Mouse (Mus musculus): Measurements from ENCODE around the gene Ccdc69. TPM values are rescaled to one million over a fixed set of nuclear protein-coding genes. Genes with fewer than 3 reads are reported as not detected.
A peak's percentile ranks its signal among the peaks of the same experiment; 100 is the strongest.
"Not testable (repeated sequence)": the region's sequence is repeated elsewhere in the genome, so short reads cannot be mapped to it uniquely, and the experiment has no call there.

Ccdc69 gene
- polyA plus RNA-seq, 1 experiment from 2014 or later: 3.6 TPM

GRCm38 (mm10) chr11:55099019-55099771, 21.3 kb upstream of the Ccdc69 start:
- Histone ChIP-seq H3K9ac (ENCODE audit: low read depth, low read length) (no peak overlapping the region), H3K9me3 (ENCODE audit: control insufficient read depth, low read length) (no peaks in the 10 kb centered on the region), H3K4me2 (replicated peaks; ENCODE audit: low read depth, low read length) (no peak overlapping the region), H3K4me3 (ENCODE audit: low read length) (no peak overlapping the region), H3K36me3 (ENCODE audit: control insufficient read depth, insufficient read depth, low read length) (no peaks in the 10 kb centered on the region), H3K4me1 (ENCODE audit: control insufficient read depth, insufficient read depth, low read length) (0 out of 2 replicates have a peak, but pooled peaks cover 4% of the 10 kb centered on the region), H3K27ac (ENCODE audit: low read depth, low read length) (no peak overlapping the region), H3K27me3 (ENCODE audit: control insufficient read depth, insufficient read depth, low read length) (no peaks in the 10 kb centered on the region)
- ATAC-seq (ENCODE audit: low FRiP score, low TSS enrichment): no peak
- 83% methylated on average over 8 of the region's 8 CpGs for WGBS

GRCm38 (mm10) chr11:55098189-55098915, 20.4 kb upstream of the Ccdc69 start:
- peak overlapping the region; percentile 87 for H3K4me2 ChIP-seq (replicated peaks; ENCODE audit: low read depth, low read length)
- no peak overlapping the region for H3K27ac ChIP-seq (ENCODE audit: low read depth, low read length)
- no peaks in the 10 kb centered on the region for H3K9me3 ChIP-seq (ENCODE audit: control insufficient read depth, low read length)
- peak overlapping the region; percentile 61; the same call in 1 of the 2 replicates for H3K9ac ChIP-seq (ENCODE audit: low read depth, low read length)
- 0 out of 2 replicates have a peak, but pooled peaks cover 4% of the 10 kb centered on the region for H3K4me1 ChIP-seq (ENCODE audit: control insufficient read depth, insufficient read depth, low read length)
- H3K36me3 ChIP-seq (ENCODE audit: control insufficient read depth, insufficient read depth, low read length): no peaks in the 10 kb centered on the region
- WGBS: 11% methylated on average over 24 of the region's 24 CpGs
- H3K27me3 ChIP-seq (ENCODE audit: control insufficient read depth, insufficient read depth, low read length): no peaks in the 10 kb centered on the region
- peak overlapping the region; percentile 55 for H3K4me3 ChIP-seq (ENCODE audit: low read length)
- ATAC-seq (ENCODE audit: low FRiP score, low TSS enrichment): no peak; the same call in 1 of the 2 replicates

GRCm38 (mm10) chr11:55097463-55098188, 19.7 kb upstream of the Ccdc69 start, which contains the start of gene Gm2a:
TSS of gene Gm2a (plus strand) at chr11:55098115.
- Histone ChIP-seq H3K36me3 (ENCODE audit: control insufficient read depth, insufficient read depth, low read length) (no peaks in the 10 kb centered on the region), H3K9me3 (ENCODE audit: control insufficient read depth, low read length) (no peaks in the 10 kb centered on the region), H3K4me2 (replicated peaks; ENCODE audit: low read depth, low read length) (peak within 1 kb of the TSS; percentile 87), H3K9ac (ENCODE audit: low read depth, low read length) (peak within 1 kb of the TSS; percentile 61), H3K27ac (ENCODE audit: low read depth, low read length) (no peak within 1 kb of the TSS; the same call in 1 of the 2 replicates), H3K27me3 (ENCODE audit: control insufficient read depth, insufficient read depth, low read length) (no peaks in the 10 kb centered on the region), H3K4me1 (ENCODE audit: control insufficient read depth, insufficient read depth, low read length) (0 out of 2 replicates have a peak, but pooled peaks cover 4% of the 10 kb centered on the region), H3K4me3 (ENCODE audit: low read length) (peak within 1 kb of the TSS; percentile 55)
- whole genome bisulfite sequencing: 1% methylated on average over 43 of the region's 45 CpGs
- peak; percentile 98 for ATAC-seq (ENCODE audit: low FRiP score, low TSS enrichment)

- Histone ChIP-seq H3K9me3 (ENCODE audit: control insufficient read depth, low read length) (no peaks in the 10 kb centered on the region), H3K27me3 (ENCODE audit: control insufficient read depth, insufficient read depth, low read length) (no peaks in the 10 kb centered on the region), H3K9ac (ENCODE audit: low read depth, low read length) (peak overlapping the region; percentile 50), H3K36me3 (ENCODE audit: control insufficient read depth, insufficient read depth, low read length) (no peaks in the 10 kb centered on the region), H3K4me1 (ENCODE audit: control insufficient read depth, insufficient read depth, low read length) (0 out of 2 replicates have a peak, but pooled peaks cover 4% of the 10 kb centered on the region), H3K4me3 (ENCODE audit: low read length) (peak overlapping the region; percentile 55), H3K27ac (ENCODE audit: low read depth, low read length) (no peak overlapping the region; the same call in 1 of the 2 replicates), H3K4me2 (replicated peaks; ENCODE audit: low read depth, low read length) (peak overlapping the region; percentile 57)
- ATAC-seq (ENCODE audit: low FRiP score, low TSS enrichment): no peak
- WGBS: 34% methylated on average over 11 of the region's 11 CpGs
These were observed 19.0 kb upstream of the Ccdc69 start for GRCm38 (mm10) chr11:55096731-55097462.

GRCm38 (mm10) chr11:55096296-55096695, 18.4 kb upstream of the Ccdc69 start:
- not testable (repeated sequence) for H3K36me3 ChIP-seq (ENCODE audit: control insufficient read depth, insufficient read depth, low read length); H3K9ac ChIP-seq (ENCODE audit: low read depth, low read length); H3K4me1 ChIP-seq (ENCODE audit: control insufficient read depth, insufficient read depth, low read length); H3K4me2 ChIP-seq (replicated peaks; ENCODE audit: low read depth, low read length); H3K4me3 ChIP-seq (ENCODE audit: low read length); H3K27me3 ChIP-seq (ENCODE audit: control insufficient read depth, insufficient read depth, low read length); H3K27ac ChIP-seq (ENCODE audit: low read depth, low read length); ATAC-seq (ENCODE audit: low FRiP score, low TSS enrichment); H3K9me3 ChIP-seq (ENCODE audit: control insufficient read depth, low read length)
- WGBS: 79% methylated on average over 4 of the region's 4 CpGs

GRCm38 (mm10) chr11:55093096-55093495, 15.2 kb upstream of the Ccdc69 start:
- Histone ChIP-seq H3K4me3 (ENCODE audit: low read length) (no peak overlapping the region), H3K27ac (ENCODE audit: low read depth, low read length) (no peak overlapping the region), H3K36me3 (ENCODE audit: control insufficient read depth, insufficient read depth, low read length) (no peaks in the 10 kb centered on the region), H3K9ac (ENCODE audit: low read depth, low read length) (no peak overlapping the region), H3K9me3 (ENCODE audit: control insufficient read depth, low read length) (no peaks in the 10 kb centered on the region), H3K4me1 (ENCODE audit: control insufficient read depth, insufficient read depth, low read length) (no peaks in the 10 kb centered on the region), H3K4me2 (replicated peaks; ENCODE audit: low read depth, low read length) (no peak overlapping the region), H3K27me3 (ENCODE audit: control insufficient read depth, insufficient read depth, low read length) (no peaks in the 10 kb centered on the region)
- ATAC-seq (ENCODE audit: low FRiP score, low TSS enrichment): no peak
- WGBS: 84% methylated on average over 7 of the region's 7 CpGs

- WGBS: 78% methylated on average over 2 of the region's 2 CpGs
- Histone ChIP-seq H3K4me3 (ENCODE audit: low read length) (no peak overlapping the region), H3K27me3 (ENCODE audit: control insufficient read depth, insufficient read depth, low read length) (no peaks in the 10 kb centered on the region), H3K4me2 (replicated peaks; ENCODE audit: low read depth, low read length) (no peak overlapping the region), H3K36me3 (ENCODE audit: control insufficient read depth, insufficient read depth, low read length) (no peaks in the 10 kb centered on the region), H3K4me1 (ENCODE audit: control insufficient read depth, insufficient read depth, low read length) (no peaks in the 10 kb centered on the region), H3K9me3 (ENCODE audit: control insufficient read depth, low read length) (no peaks in the 10 kb centered on the region), H3K27ac (ENCODE audit: low read depth, low read length) (no peak overlapping the region), H3K9ac (ENCODE audit: low read depth, low read length) (no peak overlapping the region)
- no peak for ATAC-seq (ENCODE audit: low FRiP score, low TSS enrichment)
These were observed 12.0 kb upstream of the Ccdc69 start for GRCm38 (mm10) chr11:55089892-55090291.

- Histone ChIP-seq H3K36me3 (ENCODE audit: control insufficient read depth, insufficient read depth, low read length) (no peaks in the 10 kb centered on the region), H3K9ac (ENCODE audit: low read depth, low read length) (no peak overlapping the region), H3K4me3 (ENCODE audit: low read length) (no peak overlapping the region), H3K27ac (ENCODE audit: low read depth, low read length) (no peak overlapping the region), H3K4me1 (ENCODE audit: control insufficient read depth, insufficient read depth, low read length) (no peaks in the 10 kb centered on the region), H3K4me2 (replicated peaks; ENCODE audit: low read depth, low read length) (no peak overlapping the region), H3K9me3 (ENCODE audit: control insufficient read depth, low read length) (0 out of 2 replicates have a peak, but pooled peaks cover 1% of the 10 kb centered on the region), H3K27me3 (ENCODE audit: control insufficient read depth, insufficient read depth, low read length) (no peaks in the 10 kb centered on the region)
- peak; percentile 79 for ATAC-seq (ENCODE audit: low FRiP score, low TSS enrichment)
- 8% methylated on average over 10 of the region's 10 CpGs for WGBS
These were observed 9.1 kb upstream of the Ccdc69 start for GRCm38 (mm10) chr11:55087006-55087405.

Data from kidney, embryonic 14.5 days (tissue).